Mouse (Mus musculus): Measurements from ENCODE around the gene Clec18a. TPM values are rescaled to one million over a fixed set of nuclear protein-coding genes. Genes with fewer than 3 reads are reported as not detected.
"Not testable (repeated sequence)": the region's sequence is repeated elsewhere in the genome, so short reads cannot be mapped to it uniquely, and the experiment has no call there.

Gene Clec18a
- total and polyA plus RNA-seq, 2 experiments from 2014 or later, result 0.10 TPM; not detected in 1

- no peaks in the 10 kb centered on the region for H3K36me3 ChIP-seq (ENCODE audit: insufficient read depth, low read length)
- no peak for DNase-seq (ENCODE audit: low spot score)
- no peak for ATAC-seq (ENCODE audit: low FRiP score)
- H3K27ac ChIP-seq (ENCODE audit: low read depth, low read length), result no peak overlapping the region
- 74% methylated on average over 3 of the region's 3 CpGs for WGBS
- H3K9me3 ChIP-seq (ENCODE audit: low read length), result no peaks in the 10 kb centered on the region
- no peak overlapping the region for H3K9ac ChIP-seq (replicated peaks; ENCODE audit: low read length, poor library complexity, severe bottlenecking)
- H3K4me2 ChIP-seq (ENCODE audit: low read depth, low read length, poor library complexity, severe bottlenecking), result no peak overlapping the region
- no peak for TF ChIP-seq CTCF (IDR thresholded peaks at IDR 0.05)
- H3K27me3 ChIP-seq (ENCODE audit: insufficient read depth, low read length), result no peaks in the 10 kb centered on the region
- H3K4me1 ChIP-seq (ENCODE audit: insufficient read depth, low read length), result no peaks in the 10 kb centered on the region
- no peak overlapping the region for H3K4me3 ChIP-seq (ENCODE audit: low read depth, low read length)
Measured at GRCm38 (mm10) chr8:111075926-111076325, 16.3 kb downstream of the Clec18a start.

- H3K4me2 ChIP-seq (ENCODE audit: low read depth, low read length, poor library complexity, severe bottlenecking); H3K9ac ChIP-seq (replicated peaks; ENCODE audit: low read length, poor library complexity, severe bottlenecking); H3K4me1 ChIP-seq (ENCODE audit: insufficient read depth, low read length); H3K9me3 ChIP-seq (ENCODE audit: low read length); DNase-seq (ENCODE audit: low spot score); H3K27me3 ChIP-seq (ENCODE audit: insufficient read depth, low read length); ATAC-seq (ENCODE audit: low FRiP score); H3K4me3 ChIP-seq (ENCODE audit: low read depth, low read length); H3K27ac ChIP-seq (ENCODE audit: low read depth, low read length); H3K36me3 ChIP-seq (ENCODE audit: insufficient read depth, low read length): not testable (repeated sequence)
- 94% methylated on average over 9 of the region's 9 CpGs for WGBS
Measured at GRCm38 (mm10) chr8:111068660-111069059, 23.6 kb downstream of the Clec18a start.

- DNase-seq (ENCODE audit: low spot score) (no peak), ATAC-seq (ENCODE audit: low FRiP score) (no peak)
- H3K4me1 ChIP-seq (ENCODE audit: insufficient read depth, low read length), result 0 out of 2 replicates have a peak, but pooled peaks cover 3% of the 10 kb centered on the region
- H3K36me3 ChIP-seq (ENCODE audit: insufficient read depth, low read length), result no peaks in the 10 kb centered on the region
- H3K27me3 ChIP-seq (ENCODE audit: insufficient read depth, low read length), result no peaks in the 10 kb centered on the region
- H3K9ac ChIP-seq (replicated peaks; ENCODE audit: low read length, poor library complexity, severe bottlenecking), result no peak overlapping the region
- 34% methylated on average over 10 of the region's 10 CpGs for WGBS
- TF ChIP-seq CTCF (IDR thresholded peaks at IDR 0.05), result no peak
- H3K9me3 ChIP-seq (ENCODE audit: low read length), result no peaks in the 10 kb centered on the region
- no peak overlapping the region for H3K4me3 ChIP-seq (ENCODE audit: low read depth, low read length)
- no peak overlapping the region for H3K4me2 ChIP-seq (ENCODE audit: low read depth, low read length, poor library complexity, severe bottlenecking)
- H3K27ac ChIP-seq (ENCODE audit: low read depth, low read length), result no peak overlapping the region
Measured at GRCm38 (mm10) chr8:111067439-111067838, 24.8 kb downstream of the Clec18a start.

- ATAC-seq (ENCODE audit: low FRiP score), result no peak
- 64% methylated on average over 4 of the region's 4 CpGs for WGBS
- Histone ChIP-seq H3K4me2 (ENCODE audit: low read depth, low read length, poor library complexity, severe bottlenecking) (no peak overlapping the region), H3K27ac (ENCODE audit: low read depth, low read length) (no peak overlapping the region), H3K4me3 (ENCODE audit: low read depth, low read length) (no peak overlapping the region), H3K9ac (replicated peaks; ENCODE audit: low read length, poor library complexity, severe bottlenecking) (no peak overlapping the region), H3K36me3 (ENCODE audit: insufficient read depth, low read length) (no peaks in the 10 kb centered on the region), H3K9me3 (ENCODE audit: low read length) (no peaks in the 10 kb centered on the region), H3K27me3 (ENCODE audit: insufficient read depth, low read length) (no peaks in the 10 kb centered on the region), H3K4me1 (ENCODE audit: insufficient read depth, low read length) (0 out of 2 replicates have a peak, but pooled peaks cover 3% of the 10 kb centered on the region)
- TF ChIP-seq CTCF (IDR thresholded peaks at IDR 0.05), result no peak
- no peak for DNase-seq (ENCODE audit: low spot score)
Measured at GRCm38 (mm10) chr8:111066308-111066707, 25.9 kb downstream of the Clec18a start.

GRCm38 (mm10) chr8:111062893-111063292 is 29.3 kb downstream of the Clec18a start:
- Histone ChIP-seq H3K4me2 (ENCODE audit: low read depth, low read length, poor library complexity, severe bottlenecking) (peak overlapping the region; percentile 69), H3K36me3 (ENCODE audit: insufficient read depth, low read length) (no peaks in the 10 kb centered on the region), H3K27ac (ENCODE audit: low read depth, low read length) (no peak overlapping the region), H3K27me3 (ENCODE audit: insufficient read depth, low read length) (no peaks in the 10 kb centered on the region), H3K4me3 (ENCODE audit: low read depth, low read length) (peak overlapping the region; percentile 68; the same call in 1 of the 2 replicates), H3K9ac (replicated peaks; ENCODE audit: low read length, poor library complexity, severe bottlenecking) (no peak overlapping the region), H3K4me1 (ENCODE audit: insufficient read depth, low read length) (peaks cover 10% of the 10 kb centered on the region), H3K9me3 (ENCODE audit: low read length) (no peaks in the 10 kb centered on the region)
- no peak for TF ChIP-seq CTCF (IDR thresholded peaks at IDR 0.05)
- DNase-seq (ENCODE audit: low spot score), result no peak
- no peak for ATAC-seq (ENCODE audit: low FRiP score)
- WGBS, result 50% methylated on average over 2 of the region's 2 CpGs

GRCm38 (mm10) chr8:111062072-111062757 is 30.0 kb downstream of the Clec18a start:
- WGBS, result under 1% methylated on average over 27 of the region's 27 CpGs
- H3K9ac ChIP-seq (replicated peaks; ENCODE audit: low read length, poor library complexity, severe bottlenecking), result peak overlapping the region; percentile 72
- no peaks in the 10 kb centered on the region for H3K36me3 ChIP-seq (ENCODE audit: insufficient read depth, low read length)
- peak overlapping the region; percentile 69 for H3K4me2 ChIP-seq (ENCODE audit: low read depth, low read length, poor library complexity, severe bottlenecking)
- peaks cover 14% of the 10 kb centered on the region for H3K4me1 ChIP-seq (ENCODE audit: insufficient read depth, low read length)
- no peaks in the 10 kb centered on the region for H3K27me3 ChIP-seq (ENCODE audit: insufficient read depth, low read length)
- ATAC-seq (ENCODE audit: low FRiP score), result peak; percentile 82
- DNase-seq (ENCODE audit: low spot score), result peak; percentile 91
- TF ChIP-seq CTCF (IDR thresholded peaks at IDR 0.05), result no peak
- no peaks in the 10 kb centered on the region for H3K9me3 ChIP-seq (ENCODE audit: low read length)
- peak overlapping the region; percentile 68 for H3K4me3 ChIP-seq (ENCODE audit: low read depth, low read length)
- H3K27ac ChIP-seq (ENCODE audit: low read depth, low read length), result peak overlapping the region; percentile 77
